Mouse (Mus musculus): ENCODE results near the gene Il6st. TPM values are rescaled to one million over a fixed set of nuclear protein-coding genes. Genes with fewer than 3 reads are reported as not detected.

Il6st gene
- polyA plus RNA-seq, 1 experiment: 65.0 TPM

GRCm38 (mm10) chr13:112512824-112513223 is 49.0 kb downstream of the Il6st start:
- Histone ChIP-seq H3K9me3 (replicated peaks; ENCODE audit: control insufficient read depth, insufficient read depth, low read length, poor library complexity, severe bottlenecking) (peaks cover 4% of the 10 kb centered on the region; the same call in 1 of the 2 replicates), H3K36me3 (ENCODE audit: control insufficient read depth, insufficient read depth, low read length, poor library complexity, severe bottlenecking) (peaks cover 1% of the 10 kb centered on the region; the same call in 1 of the 2 replicates), H3K27ac (ENCODE audit: insufficient read depth, low read length) (no peak overlapping the region), H3K27me3 (ENCODE audit: control insufficient read depth, insufficient read depth, low read length, poor library complexity, severe bottlenecking) (no peaks in the 10 kb centered on the region), H3K4me1 (ENCODE audit: control insufficient read depth, insufficient read depth, low read length) (no peaks in the 10 kb centered on the region), H3K4me3 (ENCODE audit: low read depth, low read length) (no peak overlapping the region), H3K9ac (ENCODE audit: low read depth, poor library complexity, severe bottlenecking) (no peak overlapping the region)
- no peak for TF ChIP-seq POLR2A (IDR thresholded peaks at IDR 0.05; ENCODE audit: insufficient read depth, low read length)
- TF ChIP-seq EP300 (IDR thresholded peaks at IDR 0.05; ENCODE audit: insufficient read depth, low read depth, low read length): no peak
- TF ChIP-seq CTCF (IDR thresholded peaks at IDR 0.05; ENCODE audit: low read depth, low read length): no peak

DNA sequence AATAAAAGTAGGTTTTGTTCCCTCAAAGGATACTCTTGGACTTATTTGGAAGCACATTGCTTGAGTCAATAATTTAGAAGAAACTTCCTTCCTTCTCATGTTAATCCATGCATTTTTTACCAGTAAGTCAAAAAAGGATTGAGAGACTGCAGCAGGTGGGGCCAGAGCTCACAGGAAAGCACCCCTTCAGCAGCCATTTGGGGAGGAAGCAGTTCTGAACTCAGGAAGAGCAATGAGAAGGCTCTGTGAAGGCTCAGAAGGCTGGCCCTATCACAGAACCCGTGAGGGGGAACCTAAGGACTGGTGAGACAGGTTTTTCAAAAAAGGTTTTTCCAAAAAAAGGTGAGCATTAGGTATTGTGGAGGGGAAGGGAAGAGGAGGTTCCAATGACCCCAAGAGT is 50.7 kb downstream of the Il6st start:
- Histone ChIP-seq H3K27ac (ENCODE audit: insufficient read depth, low read length) (no peak overlapping the region), H3K4me1 (ENCODE audit: control insufficient read depth, insufficient read depth, low read length) (no peaks in the 10 kb centered on the region), H3K9ac (ENCODE audit: low read depth, poor library complexity, severe bottlenecking) (no peak overlapping the region), H3K9me3 (replicated peaks; ENCODE audit: control insufficient read depth, insufficient read depth, low read length, poor library complexity, severe bottlenecking) (peaks cover 19% of the 10 kb centered on the region), H3K27me3 (ENCODE audit: control insufficient read depth, insufficient read depth, low read length, poor library complexity, severe bottlenecking) (no peaks in the 10 kb centered on the region), H3K36me3 (ENCODE audit: control insufficient read depth, insufficient read depth, low read length, poor library complexity, severe bottlenecking) (no peaks in the 10 kb centered on the region), H3K4me3 (ENCODE audit: low read depth, low read length) (no peak overlapping the region)
- TF ChIP-seq EP300 (IDR thresholded peaks at IDR 0.05; ENCODE audit: insufficient read depth, low read depth, low read length) (no peak), CTCF (IDR thresholded peaks at IDR 0.05; ENCODE audit: low read depth, low read length) (no peak), POLR2A (IDR thresholded peaks at IDR 0.05; ENCODE audit: insufficient read depth, low read length) (no peak)

GRCm38 (mm10) chr13:112522261-112522660 is 58.4 kb downstream of the Il6st start:
- Histone ChIP-seq H3K27ac (ENCODE audit: insufficient read depth, low read length) (no peak overlapping the region), H3K9me3 (replicated peaks; ENCODE audit: control insufficient read depth, insufficient read depth, low read length, poor library complexity, severe bottlenecking) (peaks cover 20% of the 10 kb centered on the region), H3K4me3 (ENCODE audit: low read depth, low read length) (no peak overlapping the region), H3K27me3 (ENCODE audit: control insufficient read depth, insufficient read depth, low read length, poor library complexity, severe bottlenecking) (no peaks in the 10 kb centered on the region), H3K9ac (ENCODE audit: low read depth, poor library complexity, severe bottlenecking) (no peak overlapping the region), H3K36me3 (ENCODE audit: control insufficient read depth, insufficient read depth, low read length, poor library complexity, severe bottlenecking) (no peaks in the 10 kb centered on the region), H3K4me1 (ENCODE audit: control insufficient read depth, insufficient read depth, low read length) (no peaks in the 10 kb centered on the region)
- no peak for TF ChIP-seq EP300 (IDR thresholded peaks at IDR 0.05; ENCODE audit: insufficient read depth, low read depth, low read length)
- no peak for TF ChIP-seq CTCF (IDR thresholded peaks at IDR 0.05; ENCODE audit: low read depth, low read length)
- TF ChIP-seq POLR2A (IDR thresholded peaks at IDR 0.05; ENCODE audit: insufficient read depth, low read length): no peak

DNA sequence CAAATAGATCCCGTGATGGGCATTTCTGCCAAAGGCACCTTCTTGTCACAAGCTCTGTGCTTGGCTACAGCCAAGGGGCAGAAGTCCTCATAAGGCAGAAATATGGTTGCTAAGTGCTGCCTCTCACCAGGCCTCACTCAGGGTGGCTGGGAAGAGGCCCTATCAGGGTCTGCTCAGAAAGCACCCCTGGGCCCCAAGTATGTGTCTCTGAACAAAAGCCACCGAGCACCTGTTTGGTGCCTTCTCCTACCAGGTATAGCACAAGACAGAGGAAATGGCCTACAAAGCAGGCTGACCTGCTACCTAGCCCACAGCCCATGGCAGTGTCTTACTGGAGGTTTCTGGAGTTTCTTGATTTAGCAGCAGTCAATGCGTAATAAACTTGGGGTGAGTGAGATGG is 59.0 kb downstream of the Il6st start:
- peaks cover 16% of the 10 kb centered on the region for H3K9me3 ChIP-seq (replicated peaks; ENCODE audit: control insufficient read depth, insufficient read depth, low read length, poor library complexity, severe bottlenecking)
- H3K9ac ChIP-seq (ENCODE audit: low read depth, poor library complexity, severe bottlenecking): no peak overlapping the region
- H3K4me3 ChIP-seq (ENCODE audit: low read depth, low read length): no peak overlapping the region
- H3K27me3 ChIP-seq (ENCODE audit: control insufficient read depth, insufficient read depth, low read length, poor library complexity, severe bottlenecking): no peaks in the 10 kb centered on the region
- H3K36me3 ChIP-seq (ENCODE audit: control insufficient read depth, insufficient read depth, low read length, poor library complexity, severe bottlenecking): no peaks in the 10 kb centered on the region
- TF ChIP-seq EP300 (IDR thresholded peaks at IDR 0.05; ENCODE audit: insufficient read depth, low read depth, low read length) (no peak), POLR2A (IDR thresholded peaks at IDR 0.05; ENCODE audit: insufficient read depth, low read length) (no peak), CTCF (IDR thresholded peaks at IDR 0.05; ENCODE audit: low read depth, low read length) (no peak)
- no peak overlapping the region for H3K27ac ChIP-seq (ENCODE audit: insufficient read depth, low read length)
- no peaks in the 10 kb centered on the region for H3K4me1 ChIP-seq (ENCODE audit: control insufficient read depth, insufficient read depth, low read length)

GRCm38 (mm10) chr13:112523346-112523970 is 59.6 kb downstream of the Il6st start:
- TF ChIP-seq POLR2A (IDR thresholded peaks at IDR 0.05; ENCODE audit: insufficient read depth, low read length): no peak
- TF ChIP-seq EP300 (IDR thresholded peaks at IDR 0.05; ENCODE audit: insufficient read depth, low read depth, low read length): no peak
- no peak for TF ChIP-seq CTCF (IDR thresholded peaks at IDR 0.05; ENCODE audit: low read depth, low read length)
- no peaks in the 10 kb centered on the region for H3K27me3 ChIP-seq (ENCODE audit: control insufficient read depth, insufficient read depth, low read length, poor library complexity, severe bottlenecking)

DNA sequence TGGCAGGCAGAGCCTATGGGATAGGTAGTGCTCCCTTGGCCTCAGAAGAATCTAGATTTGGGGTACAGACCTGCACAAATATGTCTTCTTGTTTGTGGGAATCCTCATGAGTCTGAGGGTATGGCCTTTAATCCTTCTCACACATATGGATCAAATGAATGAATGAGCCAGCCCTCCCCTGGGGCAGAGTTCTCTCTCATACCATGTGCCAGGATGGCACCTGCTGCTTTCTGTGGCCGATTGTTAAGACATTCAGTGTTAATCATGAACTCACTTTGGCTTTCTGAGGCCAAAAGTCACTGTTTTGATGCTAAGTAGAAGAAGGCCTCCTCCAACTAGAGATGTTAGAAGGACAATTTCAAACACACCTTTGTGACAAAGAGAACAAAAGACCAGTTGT is 63.3 kb downstream of the Il6st start:
- TF ChIP-seq POLR2A (IDR thresholded peaks at IDR 0.05; ENCODE audit: insufficient read depth, low read length) (no peak), CTCF (IDR thresholded peaks at IDR 0.05; ENCODE audit: low read depth, low read length) (no peak), EP300 (IDR thresholded peaks at IDR 0.05; ENCODE audit: insufficient read depth, low read depth, low read length) (no peak)
- H3K9me3 ChIP-seq (replicated peaks; ENCODE audit: control insufficient read depth, insufficient read depth, low read length, poor library complexity, severe bottlenecking): no peaks in the 10 kb centered on the region
- H3K4me1 ChIP-seq (ENCODE audit: control insufficient read depth, insufficient read depth, low read length): no peaks in the 10 kb centered on the region

More at GRCm38 (mm10) chr13:112523346-112523970, 59.6 kb downstream of the Il6st start:
- H3K9ac ChIP-seq (ENCODE audit: low read depth, poor library complexity, severe bottlenecking): no peak overlapping the region
- H3K36me3 ChIP-seq (ENCODE audit: control insufficient read depth, insufficient read depth, low read length, poor library complexity, severe bottlenecking): no peaks in the 10 kb centered on the region
- no peaks in the 10 kb centered on the region for H3K4me1 ChIP-seq (ENCODE audit: control insufficient read depth, insufficient read depth, low read length)
- H3K9me3 ChIP-seq (replicated peaks; ENCODE audit: control insufficient read depth, insufficient read depth, low read length, poor library complexity, severe bottlenecking): peaks cover 12% of the 10 kb centered on the region
- no peak overlapping the region for H3K27ac ChIP-seq (ENCODE audit: insufficient read depth, low read length)
- H3K4me3 ChIP-seq (ENCODE audit: low read depth, low read length): no peak overlapping the region

More for the DNA sequence above, 63.3 kb downstream of the Il6st start:
- no peak overlapping the region for H3K4me3 ChIP-seq (ENCODE audit: low read depth, low read length)
- no peaks in the 10 kb centered on the region for H3K27me3 ChIP-seq (ENCODE audit: control insufficient read depth, insufficient read depth, low read length, poor library complexity, severe bottlenecking)
- H3K9ac ChIP-seq (ENCODE audit: low read depth, poor library complexity, severe bottlenecking): no peak overlapping the region
- H3K27ac ChIP-seq (ENCODE audit: insufficient read depth, low read length): no peak overlapping the region
- H3K36me3 ChIP-seq (ENCODE audit: control insufficient read depth, insufficient read depth, low read length, poor library complexity, severe bottlenecking): no peaks in the 10 kb centered on the region
